Mouse (Mus musculus): ENCODE data around the gene Zbtb32. TPM values are rescaled to one million over a fixed set of nuclear protein-coding genes. Genes with fewer than 3 reads are reported as not detected.

Gene Zbtb32
- 0.77 and 1.3 TPM in 2 replicates for polyA plus RNA-seq (2015; fragmentation: Nextera tagmentation; extraction: Ambion mirVana)

DNA sequence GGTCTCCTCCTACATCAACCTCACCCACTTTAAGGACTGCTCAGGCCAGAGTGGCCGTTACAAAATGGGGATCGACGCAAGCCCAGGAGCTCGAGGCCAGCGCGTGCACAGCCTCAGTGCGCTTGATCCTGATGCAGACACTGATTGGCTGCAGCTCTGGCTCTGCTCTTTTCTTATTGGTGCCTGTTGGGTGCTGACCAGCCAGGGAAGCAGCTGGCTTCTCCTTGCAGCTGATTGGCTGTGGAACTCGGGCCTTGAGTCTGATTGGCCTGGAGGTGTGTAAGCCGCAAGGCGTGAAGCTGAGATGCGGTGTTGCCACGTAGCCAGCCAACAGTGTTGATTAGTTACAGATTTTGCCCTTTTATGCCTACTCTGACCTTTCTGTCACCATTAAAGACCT lies at the start of gene Zbtb32:
Zbtb32 (minus strand) TSS at position 124 of the 400 bp plus-strand sequence.
- no peak within 1 kb of the TSS for H3K4me2 ChIP-seq (replicated peaks; ENCODE audit: low read depth, low read length)
- H3K9ac ChIP-seq (replicated peaks; ENCODE audit: low read length) = no peak within 1 kb of the TSS
- no peak for ATAC-seq (ENCODE audit: low FRiP score, low TSS enrichment)
- WGBS = 93% methylated on average over 12 of the region's 12 CpGs
- H3K4me1 ChIP-seq (ENCODE audit: insufficient read depth, low read length) = peaks cover 16% of the 10 kb centered on the region
- peak within 1 kb of the TSS; percentile 32; the same call in 1 of the 2 replicates for H3K27ac ChIP-seq (ENCODE audit: low read length)
- no peaks in the 10 kb centered on the region for H3K27me3 ChIP-seq (ENCODE audit: insufficient read depth, low read length)
- H3K9me3 ChIP-seq (ENCODE audit: low read length) = no peaks in the 10 kb centered on the region
- no peaks in the 10 kb centered on the region for H3K36me3 ChIP-seq (ENCODE audit: insufficient read depth, low read length)
- no peak within 1 kb of the TSS for H3K4me3 ChIP-seq (ENCODE audit: low read length)

DNA sequence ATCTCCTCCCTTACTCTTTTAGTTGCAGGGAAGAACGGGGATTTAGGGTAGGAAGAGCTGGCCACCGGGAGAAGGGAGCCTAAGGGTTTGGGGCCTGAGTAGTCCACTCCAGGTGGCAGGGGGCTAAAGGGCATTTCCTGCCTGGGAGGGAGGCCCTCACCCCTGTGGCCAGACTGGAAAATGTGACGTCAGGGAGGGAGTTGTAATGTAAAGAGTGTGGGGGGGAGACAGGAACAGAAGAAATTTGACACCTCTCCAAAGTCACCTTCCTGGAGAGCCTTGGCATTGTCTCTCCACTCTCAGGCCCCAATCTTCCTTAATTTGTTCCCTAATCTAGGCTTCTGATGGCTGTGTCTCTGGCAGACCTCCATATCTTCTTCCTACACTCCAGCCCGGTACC lies 40.4 kb upstream of the Zbtb32 start:
- H3K27me3 ChIP-seq (ENCODE audit: insufficient read depth, low read length) = peaks cover 26% of the 10 kb centered on the region
- H3K9ac ChIP-seq (replicated peaks; ENCODE audit: low read length) = peak overlapping the region; percentile 23; the same call in 1 of the 2 replicates
- no peaks in the 10 kb centered on the region for H3K9me3 ChIP-seq (ENCODE audit: low read length)
- ATAC-seq (ENCODE audit: low FRiP score, low TSS enrichment) = no peak
- H3K4me1 ChIP-seq (ENCODE audit: insufficient read depth, low read length) = peaks cover 15% of the 10 kb centered on the region
- H3K4me3 ChIP-seq (ENCODE audit: low read length) = no peak overlapping the region
- H3K27ac ChIP-seq (ENCODE audit: low read length) = no peak overlapping the region
- WGBS = 13% methylated on average over 4 of the region's 4 CpGs
- H3K36me3 ChIP-seq (ENCODE audit: insufficient read depth, low read length) = peaks cover 41% of the 10 kb centered on the region
- H3K4me2 ChIP-seq (replicated peaks; ENCODE audit: low read depth, low read length) = no peak overlapping the region

DNA sequence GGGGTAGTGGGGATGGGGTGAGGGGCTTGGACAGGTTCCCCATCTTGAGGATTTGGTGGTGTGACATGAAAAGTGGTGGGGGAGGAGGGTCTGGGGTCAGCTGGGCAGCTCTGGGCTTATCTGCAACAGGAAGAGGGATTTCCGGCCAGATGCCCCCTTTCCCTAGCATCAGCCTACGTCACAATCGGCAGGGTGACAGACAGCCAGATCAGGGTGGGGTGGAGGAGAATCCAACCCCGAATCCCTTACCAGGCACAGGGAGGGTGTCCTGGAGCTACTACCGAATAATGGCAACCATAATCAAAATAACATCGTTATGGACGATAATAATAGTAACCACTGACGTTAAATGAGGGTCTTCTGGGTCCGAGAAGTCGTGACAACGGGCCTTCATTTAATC lies 37.7 kb upstream of the Zbtb32 start:
- WGBS = 25% methylated on average over 11 of the region's 11 CpGs
- H3K9me3 ChIP-seq (ENCODE audit: low read length) = no peaks in the 10 kb centered on the region
- ATAC-seq (ENCODE audit: low FRiP score, low TSS enrichment) = no peak
- peaks cover 15% of the 10 kb centered on the region for H3K4me1 ChIP-seq (ENCODE audit: insufficient read depth, low read length)
- H3K4me3 ChIP-seq (ENCODE audit: low read length) = no peak overlapping the region
- H3K36me3 ChIP-seq (ENCODE audit: insufficient read depth, low read length) = peaks cover 16% of the 10 kb centered on the region; the same call in 1 of the 2 replicates
- H3K27ac ChIP-seq (ENCODE audit: low read length) = no peak overlapping the region
- H3K9ac ChIP-seq (replicated peaks; ENCODE audit: low read length) = no peak overlapping the region
- no peak overlapping the region for H3K4me2 ChIP-seq (replicated peaks; ENCODE audit: low read depth, low read length)
- H3K27me3 ChIP-seq (ENCODE audit: insufficient read depth, low read length) = peaks cover 51% of the 10 kb centered on the region

DNA sequence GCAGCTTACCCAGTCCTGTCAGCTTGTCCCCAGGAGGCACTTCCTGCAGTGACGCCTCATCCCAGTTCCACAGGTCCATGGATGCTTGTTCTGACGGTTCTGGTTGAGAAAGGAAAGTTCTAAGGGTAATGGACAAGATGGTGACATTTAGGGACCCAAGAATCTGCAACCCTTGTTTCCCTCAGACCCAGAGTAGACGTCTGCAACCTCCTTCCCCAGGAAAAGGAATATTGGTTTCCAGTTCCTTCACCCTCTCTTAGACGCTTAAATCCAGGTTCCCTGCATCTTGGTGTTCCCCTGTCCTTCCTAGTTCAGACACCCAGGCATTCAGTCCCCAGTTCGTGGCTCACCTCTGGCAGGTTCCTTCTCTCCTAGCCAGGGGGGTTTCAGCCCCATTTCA lies 37.0 kb upstream of the Zbtb32 start, which contains the start of gene Etv2:
Etv2 (minus strand) TSS at position 101 of the 400 bp plus-strand sequence.
- Histone ChIP-seq H3K4me3 (ENCODE audit: low read length) (peak within 1 kb of the TSS; percentile 29), H3K9ac (replicated peaks; ENCODE audit: low read length) (no peak within 1 kb of the TSS), H3K4me1 (ENCODE audit: insufficient read depth, low read length) (peaks cover 15% of the 10 kb centered on the region), H3K9me3 (ENCODE audit: low read length) (no peaks in the 10 kb centered on the region), H3K4me2 (replicated peaks; ENCODE audit: low read depth, low read length) (peak within 1 kb of the TSS; percentile 40), H3K27me3 (ENCODE audit: insufficient read depth, low read length) (peaks cover 56% of the 10 kb centered on the region), H3K27ac (ENCODE audit: low read length) (no peak within 1 kb of the TSS), H3K36me3 (ENCODE audit: insufficient read depth, low read length) (peaks cover 10% of the 10 kb centered on the region; the same call in 1 of the 2 replicates)
- WGBS = 9% methylated on average over 5 of the region's 5 CpGs
- ATAC-seq (ENCODE audit: low FRiP score, low TSS enrichment) = no peak

DNA sequence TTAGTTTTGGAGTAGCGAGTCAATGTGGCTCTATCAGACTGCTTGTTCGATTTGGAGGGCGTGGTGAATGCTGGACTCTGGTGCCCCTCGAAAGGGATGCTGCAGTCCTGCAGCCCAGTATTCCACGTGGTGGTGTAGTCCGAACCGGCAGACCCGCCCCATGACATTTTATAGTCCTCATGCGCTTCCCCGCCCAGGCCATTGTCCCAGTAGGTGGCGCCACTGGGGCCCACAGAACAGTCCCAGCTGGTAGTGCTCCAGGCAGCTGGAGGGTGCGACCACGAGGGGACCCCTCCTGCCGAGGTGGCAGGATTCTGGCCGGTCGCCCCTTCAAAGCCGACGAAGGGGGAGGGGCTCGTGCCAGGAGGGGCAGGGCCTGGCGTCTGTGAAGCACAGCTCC lies 35.9 kb upstream of the Zbtb32 start:
- H3K36me3 ChIP-seq (ENCODE audit: insufficient read depth, low read length) = no peaks in the 10 kb centered on the region
- H3K4me3 ChIP-seq (ENCODE audit: low read length) = peak overlapping the region; percentile 29
- peaks cover 62% of the 10 kb centered on the region for H3K27me3 ChIP-seq (ENCODE audit: insufficient read depth, low read length)
- no peak overlapping the region; the same call in 1 of the 2 replicates for H3K9ac ChIP-seq (replicated peaks; ENCODE audit: low read length)
- ATAC-seq (ENCODE audit: low FRiP score, low TSS enrichment) = peak; percentile 76
- no peaks in the 10 kb centered on the region for H3K9me3 ChIP-seq (ENCODE audit: low read length)
- under 1% methylated on average over 20 of the region's 20 CpGs for WGBS
- H3K4me1 ChIP-seq (ENCODE audit: insufficient read depth, low read length) = peaks cover 15% of the 10 kb centered on the region
- H3K27ac ChIP-seq (ENCODE audit: low read length) = no peak overlapping the region
- peak overlapping the region; percentile 40 for H3K4me2 ChIP-seq (replicated peaks; ENCODE audit: low read depth, low read length)

DNA sequence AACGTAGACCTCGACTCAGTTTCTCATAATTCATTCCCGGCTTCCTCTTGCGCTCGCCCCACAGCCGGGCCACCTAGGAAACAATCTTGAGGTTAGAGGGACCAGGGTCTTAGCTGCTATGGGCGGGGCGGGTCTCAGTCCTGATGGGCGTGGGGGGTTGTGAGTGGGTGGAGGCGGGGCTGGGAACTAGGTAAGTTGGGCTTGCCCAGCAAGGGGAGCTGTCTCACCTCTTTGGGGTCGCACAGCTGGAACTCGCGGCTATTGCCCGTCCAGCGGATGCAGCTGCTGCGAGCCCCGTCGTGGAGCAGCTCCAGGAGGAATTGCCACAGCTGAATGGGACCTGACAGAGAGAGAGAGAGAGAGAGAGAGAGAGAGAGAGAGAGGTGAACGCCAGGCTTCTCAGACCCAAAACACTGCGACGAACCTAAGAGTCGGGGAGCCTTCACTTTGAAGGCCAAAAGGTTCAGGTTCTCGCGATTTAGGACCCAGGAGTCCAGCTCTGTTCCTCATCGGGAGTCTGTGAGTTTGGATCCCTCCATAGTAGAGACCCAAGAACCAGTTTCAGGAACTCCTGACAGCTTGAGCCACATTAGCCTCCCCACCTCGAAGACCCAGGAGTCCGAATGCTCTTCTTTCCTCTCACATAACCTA lies 35.2 kb upstream of the Zbtb32 start:
- H3K4me1 ChIP-seq (ENCODE audit: insufficient read depth, low read length) = peaks cover 8% of the 10 kb centered on the region
- H3K36me3 ChIP-seq (ENCODE audit: insufficient read depth, low read length) = no peaks in the 10 kb centered on the region
- 3% methylated on average over 27 of the region's 27 CpGs for WGBS
- no peak for ATAC-seq (ENCODE audit: low FRiP score, low TSS enrichment)
- peaks cover 62% of the 10 kb centered on the region for H3K27me3 ChIP-seq (ENCODE audit: insufficient read depth, low read length)
- no peaks in the 10 kb centered on the region for H3K9me3 ChIP-seq (ENCODE audit: low read length)
- no peak overlapping the region for H3K27ac ChIP-seq (ENCODE audit: low read length)
- 0 out of 2 replicates have a peak overlapping the region, but pooled peaks have one; percentile 40 for H3K4me2 ChIP-seq (replicated peaks; ENCODE audit: low read depth, low read length)
- H3K9ac ChIP-seq (replicated peaks; ENCODE audit: low read length) = no peak overlapping the region
- peak overlapping the region; percentile 29; the same call in 1 of the 2 replicates for H3K4me3 ChIP-seq (ENCODE audit: low read length)

DNA sequence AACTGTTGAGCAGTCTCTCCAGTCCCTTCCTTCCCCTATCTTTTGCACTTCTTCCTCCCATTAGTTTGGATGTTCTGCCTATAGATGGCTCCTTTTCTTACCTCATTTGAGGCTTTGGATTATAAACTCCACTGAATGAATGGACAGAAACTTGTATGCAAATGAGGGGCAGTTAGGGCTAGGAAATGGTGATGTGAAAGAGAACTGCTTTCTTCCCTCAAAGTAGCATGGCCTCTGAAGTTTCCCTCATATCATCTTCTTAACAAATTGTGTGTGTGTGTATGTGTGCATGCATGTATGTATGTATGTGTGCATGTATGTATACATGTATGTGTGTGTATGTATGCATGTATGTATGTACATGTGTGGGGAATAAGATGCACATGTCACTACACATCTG lies 30.3 kb upstream of the Zbtb32 start:
- Histone ChIP-seq H3K27ac (ENCODE audit: low read length) (no peak overlapping the region), H3K4me1 (ENCODE audit: insufficient read depth, low read length) (peaks cover 7% of the 10 kb centered on the region), H3K4me3 (ENCODE audit: low read length) (no peak overlapping the region), H3K27me3 (ENCODE audit: insufficient read depth, low read length) (peaks cover 35% of the 10 kb centered on the region), H3K4me2 (replicated peaks; ENCODE audit: low read depth, low read length) (no peak overlapping the region), H3K9ac (replicated peaks; ENCODE audit: low read length) (no peak overlapping the region), H3K36me3 (ENCODE audit: insufficient read depth, low read length) (0 out of 2 replicates have a peak, but pooled peaks cover 3% of the 10 kb centered on the region), H3K9me3 (ENCODE audit: low read length) (no peaks in the 10 kb centered on the region)
- no peak for ATAC-seq (ENCODE audit: low FRiP score, low TSS enrichment)

DNA sequence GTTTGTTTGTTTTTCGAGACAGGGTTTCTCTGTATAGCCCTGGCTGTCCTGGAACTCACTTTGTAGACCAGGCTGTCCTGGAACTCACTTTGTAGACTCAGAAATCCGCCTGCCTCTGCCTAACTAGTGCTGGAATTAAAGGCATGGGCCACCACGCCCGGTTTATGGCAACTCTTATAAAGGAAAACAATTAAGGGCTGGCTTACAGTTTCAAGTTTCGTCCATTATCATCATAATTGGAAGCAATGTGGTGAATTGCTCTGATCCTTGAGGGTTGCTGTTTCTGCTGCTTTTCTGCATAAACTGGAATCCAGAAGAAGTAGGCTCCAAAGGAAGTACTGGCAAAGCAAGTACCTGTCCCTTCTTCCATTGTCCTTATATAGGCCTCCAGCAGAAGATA lies 27.9 kb upstream of the Zbtb32 start:
- Histone ChIP-seq H3K36me3 (ENCODE audit: insufficient read depth, low read length) (peaks cover 27% of the 10 kb centered on the region), H3K27ac (ENCODE audit: low read length) (no peak overlapping the region), H3K4me3 (ENCODE audit: low read length) (no peak overlapping the region), H3K4me1 (ENCODE audit: insufficient read depth, low read length) (peaks cover 7% of the 10 kb centered on the region), H3K9me3 (ENCODE audit: low read length) (no peaks in the 10 kb centered on the region), H3K27me3 (ENCODE audit: insufficient read depth, low read length) (peaks cover 14% of the 10 kb centered on the region; the same call in 1 of the 2 replicates), H3K9ac (replicated peaks; ENCODE audit: low read length) (no peak overlapping the region), H3K4me2 (replicated peaks; ENCODE audit: low read depth, low read length) (peak overlapping the region; percentile 62; the same call in 1 of the 2 replicates)
- WGBS = 83% methylated on average over 5 of the region's 5 CpGs
- ATAC-seq (ENCODE audit: low FRiP score, low TSS enrichment) = no peak

DNA sequence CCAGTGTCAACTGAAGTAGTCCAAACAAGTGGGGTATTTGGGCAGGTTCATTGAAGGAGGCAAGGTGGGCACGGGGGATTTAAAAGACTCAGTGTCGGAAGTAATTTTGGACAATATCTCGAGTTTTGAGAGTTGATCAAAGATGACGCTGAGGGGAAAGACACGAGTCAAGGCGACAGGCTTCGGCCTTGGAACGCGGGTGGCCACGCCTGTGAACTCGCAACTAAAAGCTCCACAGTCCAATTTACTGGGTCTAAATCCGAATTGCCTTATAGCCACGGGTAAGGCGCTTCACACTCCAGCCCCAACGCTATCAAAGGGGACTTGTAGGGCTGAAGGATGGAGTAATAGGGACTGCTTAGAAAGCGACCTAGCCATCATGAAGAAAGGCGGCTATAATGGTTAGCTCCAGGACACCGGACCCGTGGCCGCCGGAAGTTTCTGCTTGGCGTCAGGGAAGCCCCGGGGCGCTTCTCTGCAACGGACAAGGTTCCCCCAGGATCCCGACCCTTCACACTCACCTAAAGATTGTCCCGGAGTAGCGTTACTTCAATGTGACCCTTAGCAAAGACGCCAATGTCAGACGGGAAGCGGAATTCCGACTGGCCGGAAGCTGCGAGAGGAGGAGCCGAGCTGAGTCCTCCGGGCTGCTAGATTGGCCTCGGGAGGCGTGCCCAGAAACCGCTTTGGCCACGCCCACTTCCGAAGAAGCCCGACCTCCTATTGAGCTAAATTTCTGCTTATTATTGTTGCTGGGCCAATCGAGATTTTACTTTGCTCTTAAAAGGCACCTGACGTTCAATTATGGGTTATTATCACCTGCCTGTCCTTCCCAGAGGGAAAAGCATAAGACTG lies 27.0 kb upstream of the Zbtb32 start, which contains the start of gene Cox6b1:
Cox6b1 (minus strand) TSS at position 622 of the 855 bp plus-strand sequence.
- H3K27ac ChIP-seq (ENCODE audit: low read length) = peak within 1 kb of the TSS; percentile 61; the same call in 1 of the 2 replicates
- WGBS = 2% methylated on average over 44 of the region's 44 CpGs
- peak within 1 kb of the TSS; percentile 88 for H3K9ac ChIP-seq (replicated peaks; ENCODE audit: low read length)
- peak; percentile 94 for ATAC-seq (ENCODE audit: low FRiP score, low TSS enrichment)
- peak within 1 kb of the TSS; percentile 75 for H3K4me3 ChIP-seq (ENCODE audit: low read length)
- peaks cover 6% of the 10 kb centered on the region; the same call in 1 of the 2 replicates for H3K27me3 ChIP-seq (ENCODE audit: insufficient read depth, low read length)
- H3K4me1 ChIP-seq (ENCODE audit: insufficient read depth, low read length) = peaks cover 7% of the 10 kb centered on the region
- peak within 1 kb of the TSS; percentile 62 for H3K4me2 ChIP-seq (replicated peaks; ENCODE audit: low read depth, low read length)
- H3K36me3 ChIP-seq (ENCODE audit: insufficient read depth, low read length) = peaks cover 27% of the 10 kb centered on the region
- no peaks in the 10 kb centered on the region for H3K9me3 ChIP-seq (ENCODE audit: low read length)
